Comparison of ENCODE assay signal across 20 mouse cellular contexts in the genomic region with DNA sequence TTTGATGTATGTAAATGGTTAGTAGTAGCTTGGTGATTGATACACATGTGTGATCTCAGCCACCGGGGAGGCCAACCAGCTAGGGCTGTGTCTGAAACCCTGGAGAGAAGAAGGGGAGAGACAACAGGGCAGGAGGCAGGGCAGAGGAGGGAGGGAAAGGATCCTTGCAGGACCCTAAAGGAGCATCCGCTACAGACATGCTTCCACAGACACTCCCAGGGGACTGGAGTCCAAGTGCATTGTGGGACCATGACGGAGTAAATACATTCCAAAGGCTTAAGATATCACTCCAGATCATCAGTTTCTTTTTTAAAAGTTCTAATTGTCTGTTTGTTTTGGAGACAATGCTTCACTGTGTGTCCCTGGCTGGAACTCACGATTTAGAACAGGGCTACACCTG.
DNase-seq lines count a peak whose midpoint lies in the region; ATAC-seq and TF ChIP-seq lines count a peak whose summit lies in the region.
"Had no signal": no experiment of that assay in that cellular context is flagged by ENCODE, and none has a peak within 500 bp of the region (broad histone marks: within the 10 kb centered on the region; RNA-seq: fewer than 3 reads in every experiment).

No protein-coding gene starts in this region.

- 57% methylated on average over 4 of the region's 4 CpGs for whole genome bisulfite sequencing in lung, postnatal 0 days

- no peak overlapping the region for H3K4me2 ChIP-seq in lung, postnatal 0 days (replicated peaks; ENCODE audit: low read depth, low read length)
- H3K4me2 ChIP-seq: forebrain, embryonic 12.5 days; heart, embryonic 13.5 days; hindbrain, embryonic 12.5 days; liver, embryonic 12.5 days; lung, embryonic 14.5 days; neural tube, embryonic 15.5 days had no signal

- intact Hi-C loops in gastrocnemius, postnatal 36 days (cut with DNase I), result no loop called here

- H3K4me3 ChIP-seq in lung, postnatal 0 days (ENCODE audit: low read depth, low read length), result no peak overlapping the region
- H3K4me3 ChIP-seq: forebrain, embryonic 12.5 days; heart, embryonic 13.5 days; hindbrain, embryonic 12.5 days; left cerebral cortex, adult 2 months; limb, embryonic 10.5 days; liver, embryonic 12.5 days; myocyte; neural tube, embryonic 15.5 days had no signal

- ATAC-seq in lung, postnatal 0 days, result no peak
- ATAC-seq: liver, embryonic 12.5 days had no signal

- H3K9me3 ChIP-seq in lung, postnatal 0 days (ENCODE audit: low read length), result no peaks in the 10 kb centered on the region
- H3K9me3 ChIP-seq: limb, embryonic 10.5 days; liver, embryonic 12.5 days; neural tube, embryonic 15.5 days had no signal

- no peak for TF ChIP-seq EP300 in lung, postnatal 0 days (IDR thresholded peaks at IDR 0.05)

- TF ChIP-seq CTCF in lung, postnatal 0 days (IDR thresholded peaks at IDR 0.05), result no peak

- no peaks in the 10 kb centered on the region for H3K27me3 ChIP-seq in lung, postnatal 0 days (replicated peaks; ENCODE audit: insufficient read depth, low read length)
- H3K27me3 ChIP-seq: forebrain, embryonic 12.5 days; heart, embryonic 13.5 days; hindbrain, embryonic 12.5 days; liver, embryonic 12.5 days; neural tube, embryonic 15.5 days had no signal

- DNase-seq in gastrocnemius, postnatal 25 days, result peak; percentile 9
- no peak for DNase-seq in gastrocnemius, postnatal 36 days
- DNase-seq in lung, postnatal 36 days, result peak; percentile 6
- DNase-seq in lung, postnatal 0 days (ENCODE audit: low spot score), result no peak
- peak; percentile 60 for DNase-seq in kidney, postnatal 10 days
- DNase-seq in spleen, adult 12 weeks (ENCODE audit: low spot score), result no peak
- DNase-seq in thymus, postnatal 14 days, result no peak
- DNase-seq: adrenal gland, postnatal 14 days; cerebellum, adult 9-10 months; lung, embryonic 14.5 days; midbrain, embryonic 14.5 days; right cerebral cortex, postnatal 4 days had no signal

- H3K4me1 ChIP-seq in lung, postnatal 0 days (ENCODE audit: insufficient read depth, low read depth, low read length), result no peaks in the 10 kb centered on the region
- H3K4me1 ChIP-seq: forebrain, embryonic 12.5 days; heart, embryonic 13.5 days; hindbrain, embryonic 12.5 days; limb, embryonic 10.5 days; liver, embryonic 12.5 days; neural tube, embryonic 15.5 days had no signal

- H3K9ac ChIP-seq in lung, postnatal 0 days (replicated peaks; ENCODE audit: low read depth), result no peak overlapping the region
- H3K9ac ChIP-seq: forebrain, embryonic 12.5 days; heart, embryonic 13.5 days; hindbrain, embryonic 12.5 days; liver, embryonic 12.5 days; lung, embryonic 14.5 days; neural tube, embryonic 15.5 days had no signal

- peaks cover 30% of the 10 kb centered on the region for H3K36me3 ChIP-seq in lung, postnatal 0 days (ENCODE audit: insufficient read depth, low read length)
- H3K36me3 ChIP-seq: limb, embryonic 10.5 days had no signal

- no peak overlapping the region for H3K27ac ChIP-seq in lung, postnatal 0 days (ENCODE audit: low read length)
- H3K27ac ChIP-seq: forebrain, embryonic 12.5 days; heart, embryonic 13.5 days; hindbrain, embryonic 12.5 days; left cerebral cortex, adult 2 months; limb, embryonic 10.5 days; liver, embryonic 12.5 days; neural tube, embryonic 15.5 days had no signal

Comparison
In these comparisons a context has a peak if more than half of its experiments do, and no peak if none do; other contexts are left out.
1. DNase-seq: peak in gastrocnemius, postnatal 25 days (single experiment), lung, postnatal 36 days (single experiment) and kidney, postnatal 10 days (single experiment); none in gastrocnemius, postnatal 36 days (0 of 2), lung, postnatal 0 days (single experiment), spleen, adult 12 weeks (single experiment) and thymus, postnatal 14 days (single experiment).